Mouse (Mus musculus) left cerebral cortex, postnatal 36 days (tissue): Measurements from ENCODE around the gene Ptgs2. TPM values are rescaled to one million over a fixed set of nuclear protein-coding genes. Genes with fewer than 3 reads are reported as not detected.

Experiments used
- DNase-seq, 2 experiments: peaks; one replicate each; pipeline ENCODE4 v3.0.0; 2021 to 2022; ENCODE audit warnings: low spot score in 2 of 2, mixed read lengths in 1 of 2
- intact Hi-C: fragments of 180-260 bp; cut with DNase I; formaldehyde crosslinking; loops from one replicate; pipeline ENCODE4 v1.15.1; 2025
- total RNA-seq, 2 experiments: library from RNA; stranded (reverse); gene quantifications; 2 replicates each; pipeline ENCODE4 v1.2.3; 2021

The Ptgs2 gene
- 10 to 100 TPM; 12.7 to 17.0 TPM for total RNA-seq

GRCm38 (mm10) chr1:150099790-150100333, at the start of gene Ptgs2:
Gene Ptgs2 (plus strand): TSS chr1:150100031.
- peak; percentile 59 to 67 for DNase-seq
- intact Hi-C loops, result loop anchor here (2.0 kb wide), 1 partner anchor 233 kb away; no protein-coding TSS in a partner anchor

- intact Hi-C loops, result no loop called here
- no peak for DNase-seq
These were observed 49.6 kb upstream of the Ptgs2 start for GRCm38 (mm10) chr1:150050256-150050655.

- intact Hi-C loops, result no loop called here
- DNase-seq, result no peak
These were observed 34.1 kb upstream of the Ptgs2 start for GRCm38 (mm10) chr1:150065684-150066083.

GRCm38 (mm10) chr1:150072880-150073279, 27.0 kb upstream of the Ptgs2 start:
- DNase-seq, result no peak
- intact Hi-C loops, result no loop called here

GRCm38 (mm10) chr1:150074609-150075008, 25.2 kb upstream of the Ptgs2 start:
- no peak for DNase-seq
- intact Hi-C loops, result no loop called here

GRCm38 (mm10) chr1:150089040-150089692, 10.7 kb upstream of the Ptgs2 start:
- intact Hi-C loops, result no loop called here
- DNase-seq, result no peak

- DNase-seq, result no peak
- intact Hi-C loops, result no loop called here
These were observed 9.6 kb upstream of the Ptgs2 start for GRCm38 (mm10) chr1:150090229-150090628.

- DNase-seq, result no peak
- intact Hi-C loops, result no loop called here
These were observed 2.8 kb upstream of the Ptgs2 start for GRCm38 (mm10) chr1:150097036-150097435.

- intact Hi-C loops, result no loop called here
- no peak for DNase-seq
These were observed 2.1 kb upstream of the Ptgs2 start for GRCm38 (mm10) chr1:150097721-150098120.

- DNase-seq, result peak in 1 of 2 experiments; percentile 14
- intact Hi-C loops, result no loop called here
These were observed 457 bp upstream of the Ptgs2 start for GRCm38 (mm10) chr1:150099374-150099773.

GRCm38 (mm10) chr1:150104228-150104720, 4.4 kb downstream of the Ptgs2 start:
- DNase-seq, result no peak
- intact Hi-C loops, result no loop called here

- intact Hi-C loops, result no loop called here
- DNase-seq, result no peak
These were observed 6.9 kb downstream of the Ptgs2 start for GRCm38 (mm10) chr1:150106736-150107135.

- DNase-seq, result no peak
- intact Hi-C loops, result no loop called here
These were observed 9.8 kb downstream of the Ptgs2 start for GRCm38 (mm10) chr1:150109591-150109990.

GRCm38 (mm10) chr1:150115352-150115751, 15.5 kb downstream of the Ptgs2 start:
- DNase-seq, result no peak
- intact Hi-C loops, result no loop called here

GRCm38 (mm10) chr1:150118352-150118751, 18.5 kb downstream of the Ptgs2 start:
- no peak for DNase-seq

GRCm38 (mm10) chr1:150125568-150125967, 25.7 kb downstream of the Ptgs2 start:
- no peak for DNase-seq
- intact Hi-C loops, result no loop called here

More at GRCm38 (mm10) chr1:150118352-150118751, 18.5 kb downstream of the Ptgs2 start:
- intact Hi-C loops, result no loop called here

GRCm38 (mm10) chr1:150130070-150130469, 30.2 kb downstream of the Ptgs2 start:
- intact Hi-C loops, result no loop called here
- DNase-seq, result no peak

GRCm38 (mm10) chr1:150130586-150131275, 30.9 kb downstream of the Ptgs2 start:
- intact Hi-C loops, result no loop called here
- no peak for DNase-seq

GRCm38 (mm10) chr1:150135350-150135749, 35.5 kb downstream of the Ptgs2 start:
- intact Hi-C loops, result no loop called here
- DNase-seq, result no peak

GRCm38 (mm10) chr1:150139730-150140129, 39.9 kb downstream of the Ptgs2 start:
- intact Hi-C loops, result no loop called here
- DNase-seq, result no peak

GRCm38 (mm10) chr1:150141939-150142338, 42.1 kb downstream of the Ptgs2 start:
- no peak for DNase-seq
- intact Hi-C loops, result no loop called here
